Mouse (Mus musculus) lung, postnatal 14 days (tissue): Measurements from ENCODE around the gene Usp18.

ENCODE experiments used
- DNase-seq: peaks from one replicate; pipeline ENCODE4 v3.0.0; 2021

The Usp18 gene

GRCm38 (mm10) chr6:121226043-121226442 is 19.7 kb upstream of the Usp18 start:
- DNase-seq: no peak

- DNase-seq: no peak
These were observed 19.0 kb upstream of the Usp18 start for GRCm38 (mm10) chr6:121226744-121227143.

- DNase-seq: no peak
These were observed 17.3 kb upstream of the Usp18 start for GRCm38 (mm10) chr6:121228421-121228820.

GRCm38 (mm10) chr6:121232652-121233051 is 13.1 kb upstream of the Usp18 start:
- no peak for DNase-seq

- no peak for DNase-seq
These were observed 9.3 kb upstream of the Usp18 start for GRCm38 (mm10) chr6:121236386-121236785.

- no peak for DNase-seq
These were observed 7.5 kb upstream of the Usp18 start for GRCm38 (mm10) chr6:121238209-121238608.

- no peak for DNase-seq
These were observed 3.9 kb upstream of the Usp18 start for GRCm38 (mm10) chr6:121241780-121242179.

- DNase-seq: no peak
These were observed 2.5 kb upstream of the Usp18 start for GRCm38 (mm10) chr6:121243161-121243560.

- no peak for DNase-seq
These were observed 293 bp downstream of the Usp18 start for GRCm38 (mm10) chr6:121246037-121246361.

GRCm38 (mm10) chr6:121250406-121250805 is 4.7 kb downstream of the Usp18 start:
- DNase-seq: no peak

- no peak for DNase-seq
These were observed 5.5 kb downstream of the Usp18 start for GRCm38 (mm10) chr6:121251256-121251655.

- DNase-seq: peak; percentile 85
These were observed 14.8 kb downstream of the Usp18 start for GRCm38 (mm10) chr6:121260548-121260947.

- DNase-seq: no peak
These were observed 15.5 kb downstream of the Usp18 start for GRCm38 (mm10) chr6:121261233-121261632.

GRCm38 (mm10) chr6:121262004-121262403 is 16.3 kb downstream of the Usp18 start:
- no peak for DNase-seq

GRCm38 (mm10) chr6:121262496-121262895 is 16.8 kb downstream of the Usp18 start:
- no peak for DNase-seq

GRCm38 (mm10) chr6:121270156-121270555 is 24.4 kb downstream of the Usp18 start:
- DNase-seq: no peak

GRCm38 (mm10) chr6:121271707-121272074 is 26.0 kb downstream of the Usp18 start:
- no peak for DNase-seq

- peak; percentile 82 for DNase-seq
These were observed 26.5 kb downstream of the Usp18 start for GRCm38 (mm10) chr6:121272075-121272800.

GRCm38 (mm10) chr6:121274356-121274755 is 28.6 kb downstream of the Usp18 start:
- DNase-seq: peak; percentile 39

- DNase-seq: no peak
These were observed 38.4 kb downstream of the Usp18 start for GRCm38 (mm10) chr6:121284132-121284531.

GRCm38 (mm10) chr6:121299317-121299716 is 53.6 kb downstream of the Usp18 start:
- DNase-seq: no peak

GRCm38 (mm10) chr6:121299954-121300353 is 54.2 kb downstream of the Usp18 start, which contains the start of gene Slc6a13:
Gene Slc6a13, plus strand, starts transcription at chr6:121300227.
- DNase-seq: peak; percentile 5

- DNase-seq: no peak
These were observed 54.8 kb downstream of the Usp18 start for GRCm38 (mm10) chr6:121300504-121300903.

GRCm38 (mm10) chr6:121303466-121304220 is 57.9 kb downstream of the Usp18 start:
- DNase-seq: no peak
